Mouse (Mus musculus) hindbrain, embryonic 11.5 days (tissue): ENCODE results near the gene Mgl2. TPM values are rescaled to one million over a fixed set of nuclear protein-coding genes. Genes with fewer than 3 reads are reported as not detected.

Experiments used
- ATAC-seq: fragments of 200-750 bp; cut with Nextera tagmentation; 2 replicates; pipeline ENCODE4 v1.8.0; 2017; ENCODE audit warnings: mild to moderate bottlenecking, moderate TSS enrichment, moderate library complexity; ENCODE audit not compliant: low FRiP score
- DNase-seq: peaks from one replicate; pipeline ENCODE4 v3.0.0-alpha.2; 2015; ENCODE audit warnings: low spot score
- H3K27ac ChIP-seq: fragments of 300-500 bp; sonication (generic); 2 replicates; pipeline ENCODE4 v1.5.1; 2014; ENCODE audit warnings: mild to moderate bottlenecking, low read depth, low read length
- H3K27me3 ChIP-seq: fragments of 300-500 bp; sonication (generic); 2 replicates; pipeline ENCODE4 v1.6.1; 2014; ENCODE audit warnings: mild to moderate bottlenecking, low read length, moderate library complexity, mixed read lengths; ENCODE audit not compliant: control insufficient read depth, insufficient read depth
- H3K36me3 ChIP-seq: fragments of 300-500 bp; sonication (generic); 2 replicates; pipeline ENCODE4 v1.6.1; 2014; ENCODE audit warnings: mild to moderate bottlenecking, low read length, moderate library complexity, mixed read lengths; ENCODE audit not compliant: control insufficient read depth, insufficient read depth
- H3K4me1 ChIP-seq: fragments of 300-500 bp; sonication (generic); replicated peaks from 2 replicates; pipeline ENCODE4 v1.6.1; 2014; ENCODE audit warnings: low read length, mixed read lengths; ENCODE audit not compliant: control insufficient read depth, insufficient read depth
- H3K4me2 ChIP-seq: fragments of 300-500 bp; sonication (generic); replicated peaks from 2 replicates; pipeline ENCODE4 v1.6.1; 2014; ENCODE audit warnings: mild to moderate bottlenecking, low read depth, low read length
- H3K4me3 ChIP-seq: fragments of 300-500 bp; sonication (generic); 2 replicates; pipeline ENCODE4 v1.5.1; 2014; ENCODE audit warnings: low read depth, low read length
- H3K9ac ChIP-seq: fragments of 300-500 bp; sonication (generic); 2 replicates; pipeline ENCODE4 v1.6.1; 2014; ENCODE audit warnings: low read depth, low read length
- H3K9me3 ChIP-seq: fragments of 300-500 bp; sonication (generic); 2 replicates; pipeline ENCODE4 v1.6.1; 2016; ENCODE audit warnings: low read length; ENCODE audit not compliant: control insufficient read depth
- WGBS: fragments of 180-500 bp; shearing (Covaris S2); extraction: QIAGEN DNeasy Blood & Tissue Kit; methylation state at CpG from one replicate; pipeline ENCODE4 v1.1.7; 2014; 5-methylcytosine and 5-hydroxymethylcytosine counted together
- polyA plus RNA-seq: library from polyadenylated mRNA; unstranded; fragments of >200 nt; fragmentation: Nextera tagmentation; extraction: Ambion mirVana; gene quantifications from 2 replicates; pipeline ENCODE4 v1.2.1, GENCODE M21; 2014

Gene Mgl2
- polyA plus RNA-seq, 1 experiment from 2014 or later: 0.42 TPM

DNA sequence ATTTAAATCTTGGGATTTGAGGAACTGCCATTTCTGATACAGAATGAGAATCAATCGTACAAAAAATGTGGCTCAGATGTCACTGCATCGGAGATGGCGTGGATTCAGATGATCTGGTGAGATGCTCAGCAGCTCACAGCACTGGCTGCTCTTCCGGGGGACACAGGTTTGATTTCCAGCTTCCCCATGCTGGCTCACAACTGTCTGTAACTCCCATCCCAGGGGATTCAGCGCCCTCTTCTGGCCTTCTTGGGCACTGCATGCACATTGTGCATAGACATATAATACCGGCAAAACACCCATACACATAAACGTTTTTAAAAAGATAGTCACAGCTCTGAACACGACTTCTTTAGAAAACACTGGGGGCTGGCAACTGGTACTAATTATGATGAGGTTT lies 47.5 kb downstream of the Mgl2 start:
- H3K4me3 ChIP-seq: no peak overlapping the region
- no peak overlapping the region for H3K9ac ChIP-seq
- no peak overlapping the region for H3K27ac ChIP-seq
- DNase-seq (peak; percentile 25), ATAC-seq (no peak)
- no peaks in the 10 kb centered on the region for H3K9me3 ChIP-seq
- 73% methylated on average over 8 of the region's 8 CpGs for WGBS
- H3K36me3 ChIP-seq: no peaks in the 10 kb centered on the region
- no peaks in the 10 kb centered on the region for H3K4me1 ChIP-seq
- no peak overlapping the region for H3K4me2 ChIP-seq
- no peaks in the 10 kb centered on the region for H3K27me3 ChIP-seq

GRCm38 (mm10) chr11:70178311-70178710 lies 48.2 kb downstream of the Mgl2 start:
- H3K27me3 ChIP-seq: no peaks in the 10 kb centered on the region
- no peak overlapping the region for H3K9ac ChIP-seq
- WGBS: 88% methylated on average over 11 of the region's 11 CpGs
- no peaks in the 10 kb centered on the region for H3K9me3 ChIP-seq
- H3K4me3 ChIP-seq: no peak overlapping the region
- no peaks in the 10 kb centered on the region for H3K4me1 ChIP-seq
- no peaks in the 10 kb centered on the region for H3K36me3 ChIP-seq
- no peak for DNase-seq
- H3K4me2 ChIP-seq: no peak overlapping the region
- ATAC-seq: no peak
- H3K27ac ChIP-seq: no peak overlapping the region

GRCm38 (mm10) chr11:70178756-70179155 lies 48.6 kb downstream of the Mgl2 start:
- H3K36me3 ChIP-seq: no peaks in the 10 kb centered on the region
- no peaks in the 10 kb centered on the region for H3K9me3 ChIP-seq
- H3K4me1 ChIP-seq: no peaks in the 10 kb centered on the region
- no peak overlapping the region for H3K27ac ChIP-seq
- H3K9ac ChIP-seq: no peak overlapping the region
- H3K27me3 ChIP-seq: no peaks in the 10 kb centered on the region
- WGBS: 84% methylated on average over 11 of the region's 11 CpGs
- no peak overlapping the region for H3K4me3 ChIP-seq
- ATAC-seq (no peak), DNase-seq (no peak)
- no peak overlapping the region for H3K4me2 ChIP-seq

DNA sequence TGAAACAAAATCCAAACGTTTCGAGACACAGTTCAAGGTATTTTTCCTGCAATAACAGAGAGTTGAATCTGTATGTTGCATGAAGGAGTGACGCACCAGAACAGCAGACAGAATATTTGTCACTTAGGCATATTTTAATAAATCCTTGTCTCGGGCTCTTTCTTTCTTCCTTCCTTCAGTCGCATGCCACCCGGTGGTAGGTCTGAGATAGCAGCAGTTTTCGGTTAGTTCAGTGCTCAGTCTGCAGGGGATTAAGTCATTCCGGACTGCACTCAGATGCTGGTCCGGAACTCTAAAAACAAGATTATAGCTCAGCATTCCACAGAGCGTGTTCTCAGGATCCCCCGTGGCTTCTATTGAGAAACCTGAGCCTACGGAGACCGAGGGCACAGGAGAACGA lies 49.3 kb downstream of the Mgl2 start:
- H3K9me3 ChIP-seq: no peaks in the 10 kb centered on the region
- no peaks in the 10 kb centered on the region for H3K27me3 ChIP-seq
- H3K4me1 ChIP-seq: no peaks in the 10 kb centered on the region
- 43% methylated on average over 14 of the region's 14 CpGs for WGBS
- H3K4me3 ChIP-seq: no peak overlapping the region
- DNase-seq (peak; percentile 51), ATAC-seq (no peak)
- H3K4me2 ChIP-seq: no peak overlapping the region
- no peak overlapping the region for H3K9ac ChIP-seq
- H3K36me3 ChIP-seq: no peaks in the 10 kb centered on the region
- no peak overlapping the region for H3K27ac ChIP-seq

- no peak overlapping the region for H3K4me3 ChIP-seq
- H3K9me3 ChIP-seq: no peaks in the 10 kb centered on the region
- DNase-seq: no peak
- H3K27me3 ChIP-seq: no peaks in the 10 kb centered on the region
- H3K4me1 ChIP-seq: no peaks in the 10 kb centered on the region
- no peak overlapping the region for H3K4me2 ChIP-seq
- no peaks in the 10 kb centered on the region for H3K36me3 ChIP-seq
- ATAC-seq: no peak
- WGBS: 94% methylated on average over 4 of the region's 4 CpGs
- H3K27ac ChIP-seq: no peak overlapping the region
- H3K9ac ChIP-seq: no peak overlapping the region
Measured at GRCm38 (mm10) chr11:70180496-70180895, 50.4 kb downstream of the Mgl2 start.

DNA sequence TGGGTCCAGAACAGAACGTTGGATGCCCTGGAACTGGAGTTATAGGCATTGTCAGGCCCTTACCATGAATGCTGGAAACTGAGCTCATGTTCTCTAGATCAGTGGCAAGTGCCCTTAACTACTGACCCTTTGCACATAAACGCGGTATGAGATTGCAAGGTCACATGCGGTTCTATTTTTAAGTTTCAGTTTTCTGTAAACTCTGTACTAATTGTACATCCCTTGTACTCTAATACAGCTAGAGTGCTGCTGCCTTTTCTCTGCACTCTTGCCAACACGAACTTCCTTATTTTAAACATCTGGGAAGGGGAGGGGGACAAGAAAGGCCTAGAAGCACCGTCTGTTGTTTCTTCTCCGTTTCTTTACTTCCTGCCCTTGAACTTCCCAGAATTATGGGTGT lies 55.0 kb downstream of the Mgl2 start:
- Histone ChIP-seq H3K4me2 (no peak overlapping the region), H3K4me1 (no peaks in the 10 kb centered on the region), H3K9me3 (no peaks in the 10 kb centered on the region), H3K36me3 (no peaks in the 10 kb centered on the region), H3K9ac (no peak overlapping the region), H3K27ac (no peak overlapping the region), H3K27me3 (no peaks in the 10 kb centered on the region), H3K4me3 (no peak overlapping the region)
- ATAC-seq (no peak), DNase-seq (no peak)
- WGBS: 80% methylated on average over 7 of the region's 7 CpGs

Other genes starting within 250 kb of the Mgl2 start
- gene Kctd11, start 248.9 kb upstream of the Mgl2 start, polyA plus RNA-seq: 2.3 and 2.4 TPM in 2 replicates
- gene Acap1, start 234.8 kb upstream of the Mgl2 start, polyA plus RNA-seq: 0.45 and 1.4 TPM in 2 replicates
- gene 2810408A11Rik, start 229.3 kb upstream of the Mgl2 start, polyA plus RNA-seq: 14.5 and 14.7 TPM in 2 replicates
- gene Neurl4, start 229.3 kb upstream of the Mgl2 start, polyA plus RNA-seq: 15.0 and 20.6 TPM in 2 replicates
- 84.3 and 89.0 TPM in 2 replicates for gene Gps2, start 216.4 kb upstream of the Mgl2 start, polyA plus RNA-seq
- 1,842 and 1,860 TPM in 2 replicates for gene Eif5a, start 208.4 kb upstream of the Mgl2 start, polyA plus RNA-seq
- gene Ybx2, start 194.5 kb upstream of the Mgl2 start, polyA plus RNA-seq: 3.1 and 4.8 TPM in 2 replicates
- 7.9 and 9.6 TPM in 2 replicates for gene Slc2a4, start 182.1 kb upstream of the Mgl2 start, polyA plus RNA-seq
- gene Cldn7, start 165.6 kb upstream of the Mgl2 start, polyA plus RNA-seq: 8.2 and 8.4 TPM in 2 replicates
- gene Ctdnep1, start 149.2 kb upstream of the Mgl2 start, polyA plus RNA-seq: 23.8 and 26.8 TPM in 2 replicates
- gene Elp5, start 147.8 kb upstream of the Mgl2 start, polyA plus RNA-seq: 154 and 163 TPM in 2 replicates
- 621 and 643 TPM in 2 replicates for gene Gabarap, start 139.2 kb upstream of the Mgl2 start, polyA plus RNA-seq
- 56.7 and 57.5 TPM in 2 replicates for gene Phf23, start 134.6 kb upstream of the Mgl2 start, polyA plus RNA-seq
- 24.6 and 27.2 TPM in 2 replicates for gene Dvl2, start 129.7 kb upstream of the Mgl2 start, polyA plus RNA-seq
- 45.1 and 52.1 TPM in 2 replicates for gene Acadvl, start 114.9 kb upstream of the Mgl2 start, polyA plus RNA-seq
- gene Dlg4, start 113.4 kb upstream of the Mgl2 start, polyA plus RNA-seq: 13.2 and 18.7 TPM in 2 replicates
- gene Asgr1, start 76.2 kb upstream of the Mgl2 start, polyA plus RNA-seq: 0.29 and 0.40 TPM in 2 replicates
- not detected in 2 replicates for gene Asgr2, start 37.7 kb upstream of the Mgl2 start, polyA plus RNA-seq
- 0.32 and 1.4 TPM in 2 replicates for gene Clec10a, start 25.9 kb downstream of the Mgl2 start, polyA plus RNA-seq
- gene Slc16a11, start 82.4 kb downstream of the Mgl2 start, polyA plus RNA-seq: 0.40 and 0.51 TPM in 2 replicates
- gene Slc16a13, start 90.7 kb downstream of the Mgl2 start, polyA plus RNA-seq: 10.9 and 14.3 TPM in 2 replicates
- 5.0 and 5.9 TPM in 2 replicates for gene Bcl6b, start 99.5 kb downstream of the Mgl2 start, polyA plus RNA-seq
- gene 0610010K14Rik, start 107.6 kb downstream of the Mgl2 start, polyA plus RNA-seq: 229 and 230 TPM in 2 replicates
- 10.2 and 11.6 TPM in 2 replicates for gene Gm21988, start 109.5 kb downstream of the Mgl2 start, polyA plus RNA-seq
- gene Rnasek, start 109.5 kb downstream of the Mgl2 start, polyA plus RNA-seq: 146 and 147 TPM in 2 replicates
- 3.5 and 3.7 TPM in 2 replicates for gene Alox12, start 125.0 kb downstream of the Mgl2 start, polyA plus RNA-seq
- gene Alox12e, start 192.3 kb downstream of the Mgl2 start, polyA plus RNA-seq: not detected in 2 replicates
- gene Alox15, start 221.7 kb downstream of the Mgl2 start, polyA plus RNA-seq: 0.18 TPM in 1 of 2 replicates, not detected in the other